Mouse (Mus musculus): ENCODE results near the gene Bicdl1. TPM values are rescaled to one million over a fixed set of nuclear protein-coding genes. Genes with fewer than 3 reads are reported as not detected.

Bicdl1 gene
- polyA plus RNA-seq, 2 experiments = 0.98 to 2.1 TPM

DNA sequence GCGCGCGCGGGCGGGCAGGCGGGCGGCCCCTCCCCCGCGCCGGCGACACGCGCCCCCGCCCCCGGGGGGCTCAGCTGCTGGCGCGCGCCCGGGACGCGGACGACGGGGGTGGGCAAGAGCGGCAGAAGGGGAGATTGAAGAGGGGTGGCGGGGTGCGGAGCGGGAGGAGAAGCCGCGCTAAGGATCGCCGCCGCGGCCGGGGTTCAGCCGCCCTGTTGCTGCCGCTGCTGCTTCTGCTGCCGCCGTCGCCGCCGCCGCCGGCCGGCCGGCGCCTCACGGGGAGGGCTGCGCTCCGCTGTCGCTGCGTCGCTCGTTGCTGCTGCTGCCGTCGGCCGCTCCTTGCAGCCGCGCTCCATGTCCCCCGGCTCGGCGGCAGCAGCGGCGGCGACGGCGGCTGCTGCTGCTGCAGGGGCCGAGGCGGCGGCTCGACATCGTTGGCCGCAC lies 333 bp upstream of the Bicdl1 start:
- H3K9ac ChIP-seq (replicated peaks) = no peak overlapping the region
- ATAC-seq (ENCODE audit: insufficient read depth) (peak; percentile 22; the same call in 1 of the 2 replicates), DNase-seq (ENCODE audit: low read depth in 3 of 3, low spot score in 3 of 3) (peak in 1 of 3 experiments; percentile 7)
- WGBS (ENCODE audit: insufficient replicate concordance) = 0% methylated on average over 41 of the region's 72 CpGs
- peaks cover 0 to 5% of the 10 kb centered on the region in 2 experiments; a peak in 2 of 4 replicates for H3K4me1 ChIP-seq (replicated peaks; ENCODE audit: control insufficient read depth in 2 of 2, insufficient read depth in 2 of 2, low read length in 1 of 2)
- no peaks in the 10 kb centered on the region for H3K9me3 ChIP-seq (ENCODE audit: control insufficient read depth, low read length)
- H3K27me3 ChIP-seq (ENCODE audit: control insufficient read depth, insufficient read depth, low read length) = peaks cover 44% of the 10 kb centered on the region
- no peaks in the 10 kb centered on the region for H3K36me3 ChIP-seq (replicated peaks; ENCODE audit: control insufficient read depth, insufficient read depth, low read depth)
- TF ChIP-seq EP300 (IDR thresholded peaks at IDR 0.05; ENCODE audit: low read depth) (no peak), CTCF (IDR thresholded peaks at IDR 0.05; ENCODE audit: low read depth) (no peak)
- peak overlapping the region; percentile 76 for H3K4me2 ChIP-seq (ENCODE audit: low read depth)
- H3K4me3 ChIP-seq (ENCODE audit: insufficient read depth in 1 of 2, low read depth in 2 of 2, low read length in 2 of 2) = peak overlapping the region; percentile 30 to 55
- H3K27ac ChIP-seq = no peak overlapping the region

DNA sequence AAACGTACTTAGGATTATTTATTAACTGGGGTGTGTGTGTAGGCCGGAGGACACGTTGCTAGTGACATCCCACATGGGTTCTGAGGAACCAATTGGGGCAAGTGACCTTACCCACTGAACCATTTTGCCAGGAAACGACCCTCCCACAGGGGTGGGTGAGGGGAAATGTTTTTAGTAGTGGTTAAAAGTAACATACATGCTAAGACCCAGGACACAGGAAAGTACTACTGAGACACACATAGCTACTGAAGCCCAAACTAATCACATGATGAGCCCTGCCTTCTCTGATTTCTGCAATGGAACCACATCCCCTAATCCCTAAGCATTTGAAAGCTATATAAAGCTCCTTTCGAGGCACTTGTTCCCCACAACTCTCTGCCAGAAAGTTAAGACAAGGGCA lies 1.1 kb downstream of the Bicdl1 start:
- Histone ChIP-seq H3K27ac (no peak overlapping the region), H3K4me1 (replicated peaks; ENCODE audit: control insufficient read depth in 2 of 2, insufficient read depth in 2 of 2, low read length in 1 of 2) (peaks cover 0 to 5% of the 10 kb centered on the region in 2 experiments; a peak in 2 of 4 replicates), H3K4me3 (ENCODE audit: insufficient read depth in 1 of 2, low read depth in 2 of 2, low read length in 2 of 2) (no peak overlapping the region), H3K9me3 (ENCODE audit: control insufficient read depth, low read length) (no peaks in the 10 kb centered on the region), H3K4me2 (ENCODE audit: low read depth) (no peak overlapping the region; the same call in 1 of the 2 replicates), H3K36me3 (replicated peaks; ENCODE audit: control insufficient read depth, insufficient read depth, low read depth) (no peaks in the 10 kb centered on the region), H3K9ac (replicated peaks) (no peak overlapping the region), H3K27me3 (ENCODE audit: control insufficient read depth, insufficient read depth, low read length) (peaks cover 44% of the 10 kb centered on the region)
- ATAC-seq (ENCODE audit: insufficient read depth) (no peak), DNase-seq (ENCODE audit: low read depth in 3 of 3, low spot score in 3 of 3) (no peak)
- TF ChIP-seq CTCF (IDR thresholded peaks at IDR 0.05; ENCODE audit: low read depth) = no peak
- TF ChIP-seq EP300 (IDR thresholded peaks at IDR 0.05; ENCODE audit: low read depth) = no peak
- WGBS (ENCODE audit: insufficient replicate concordance) = 45% methylated on average over 5 of the region's 5 CpGs

DNA sequence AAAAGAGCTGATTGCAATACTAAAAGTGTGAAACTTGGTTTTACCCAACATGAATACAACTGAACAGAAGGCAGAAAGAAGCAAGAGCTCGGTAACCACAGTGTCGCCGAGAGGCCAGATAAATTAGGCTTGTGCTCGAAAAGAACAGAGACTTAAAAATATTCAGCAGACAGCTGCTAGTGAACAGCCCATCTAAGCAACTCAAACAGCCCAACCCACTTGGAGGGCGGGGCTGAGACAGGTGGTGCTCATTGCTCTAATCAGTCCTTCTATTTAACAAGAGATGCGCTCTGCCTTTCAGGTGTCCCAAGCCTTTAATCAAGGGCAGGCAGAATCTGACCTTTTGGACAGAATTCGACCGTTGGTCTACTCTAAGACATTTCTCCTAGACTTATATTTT lies 4.8 kb downstream of the Bicdl1 start:
- no peaks in the 10 kb centered on the region for H3K4me1 ChIP-seq (replicated peaks; ENCODE audit: control insufficient read depth in 2 of 2, insufficient read depth in 2 of 2, low read length in 1 of 2)
- ATAC-seq (ENCODE audit: insufficient read depth) = no peak
- no peak for DNase-seq (ENCODE audit: low read depth in 3 of 3, low spot score in 3 of 3)
- no peak for TF ChIP-seq EP300 (IDR thresholded peaks at IDR 0.05; ENCODE audit: low read depth)
- TF ChIP-seq CTCF (IDR thresholded peaks at IDR 0.05; ENCODE audit: low read depth) = no peak
- H3K9ac ChIP-seq (replicated peaks) = no peak overlapping the region
- no peak overlapping the region for H3K4me2 ChIP-seq (ENCODE audit: low read depth)
- H3K27me3 ChIP-seq (ENCODE audit: control insufficient read depth, insufficient read depth, low read length) = peaks cover 21% of the 10 kb centered on the region
- H3K9me3 ChIP-seq (ENCODE audit: control insufficient read depth, low read length) = no peaks in the 10 kb centered on the region
- no peaks in the 10 kb centered on the region for H3K36me3 ChIP-seq (replicated peaks; ENCODE audit: control insufficient read depth, insufficient read depth, low read depth)
- WGBS (ENCODE audit: insufficient replicate concordance) = 60% methylated on average over 8 of the region's 8 CpGs
- no peak overlapping the region for H3K4me3 ChIP-seq (ENCODE audit: insufficient read depth in 1 of 2, low read depth in 2 of 2, low read length in 2 of 2)
- H3K27ac ChIP-seq = no peak overlapping the region

DNA sequence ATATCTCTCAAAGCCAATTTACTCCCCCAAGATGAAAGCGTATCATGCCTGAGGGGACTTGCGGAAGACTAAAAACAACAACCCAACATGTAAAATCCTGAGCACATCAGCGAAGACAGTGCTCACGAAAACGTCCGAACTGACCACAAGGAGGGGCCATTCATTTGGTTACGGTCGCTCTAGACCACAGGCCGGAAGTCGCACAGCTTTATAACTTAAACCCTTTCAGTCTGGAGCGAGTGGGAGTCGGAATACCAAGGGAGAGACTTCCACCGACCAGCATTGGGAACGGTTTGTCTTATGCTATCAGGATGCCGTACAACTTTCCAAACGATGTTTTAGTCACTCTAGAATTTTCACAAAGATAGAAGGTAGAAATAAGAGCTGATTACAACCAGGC lies 5.4 kb downstream of the Bicdl1 start:
- Histone ChIP-seq H3K4me1 (replicated peaks; ENCODE audit: control insufficient read depth in 2 of 2, insufficient read depth in 2 of 2, low read length in 1 of 2) (no peaks in the 10 kb centered on the region), H3K9ac (replicated peaks) (no peak overlapping the region), H3K36me3 (replicated peaks; ENCODE audit: control insufficient read depth, insufficient read depth, low read depth) (no peaks in the 10 kb centered on the region), H3K4me3 (ENCODE audit: insufficient read depth in 1 of 2, low read depth in 2 of 2, low read length in 2 of 2) (no peak overlapping the region), H3K4me2 (ENCODE audit: low read depth) (no peak overlapping the region), H3K27ac (no peak overlapping the region), H3K27me3 (ENCODE audit: control insufficient read depth, insufficient read depth, low read length) (peaks cover 16% of the 10 kb centered on the region), H3K9me3 (ENCODE audit: control insufficient read depth, low read length) (no peaks in the 10 kb centered on the region)
- DNase-seq (ENCODE audit: low read depth in 3 of 3, low spot score in 3 of 3) (no peak), ATAC-seq (ENCODE audit: insufficient read depth) (no peak)
- TF ChIP-seq EP300 (IDR thresholded peaks at IDR 0.05; ENCODE audit: low read depth) (no peak), CTCF (IDR thresholded peaks at IDR 0.05; ENCODE audit: low read depth) (no peak)
- 54% methylated on average over 16 of the region's 16 CpGs for WGBS (ENCODE audit: insufficient replicate concordance)

DNA sequence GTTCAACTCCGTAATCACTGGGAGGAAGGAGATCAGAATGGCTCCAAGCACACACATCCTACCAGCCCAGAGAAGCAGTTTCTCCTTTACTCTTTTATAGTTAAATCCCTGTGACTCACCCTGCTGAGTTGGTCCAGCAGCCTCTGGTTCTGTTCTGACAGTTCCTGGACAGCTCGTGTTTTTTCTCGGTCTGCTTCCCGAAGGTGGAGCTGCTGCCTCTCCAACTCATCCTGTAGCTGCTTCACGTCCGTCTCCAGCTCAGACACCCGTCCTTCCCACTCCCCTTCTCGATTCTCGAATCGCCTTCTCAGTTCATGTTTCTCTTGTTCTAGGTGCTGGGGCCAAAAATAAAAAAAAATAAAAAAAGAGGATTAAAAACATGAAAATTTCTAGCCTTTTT lies 7.0 kb downstream of the Bicdl1 start:
- Histone ChIP-seq H3K4me3 (ENCODE audit: insufficient read depth in 1 of 2, low read depth in 2 of 2, low read length in 2 of 2) (no peak overlapping the region), H3K4me2 (ENCODE audit: low read depth) (no peak overlapping the region), H3K4me1 (replicated peaks; ENCODE audit: control insufficient read depth in 2 of 2, insufficient read depth in 2 of 2, low read length in 1 of 2) (no peaks in the 10 kb centered on the region), H3K9me3 (ENCODE audit: control insufficient read depth, low read length) (no peaks in the 10 kb centered on the region), H3K27me3 (ENCODE audit: control insufficient read depth, insufficient read depth, low read length) (no peaks in the 10 kb centered on the region; the same call in 1 of the 2 replicates), H3K36me3 (replicated peaks; ENCODE audit: control insufficient read depth, insufficient read depth, low read depth) (no peaks in the 10 kb centered on the region), H3K9ac (replicated peaks) (no peak overlapping the region), H3K27ac (no peak overlapping the region)
- no peak for ATAC-seq (ENCODE audit: insufficient read depth)
- DNase-seq (ENCODE audit: low read depth in 3 of 3, low spot score in 3 of 3) = no peak
- WGBS (ENCODE audit: insufficient replicate concordance) = 71% methylated on average over 10 of the region's 10 CpGs
- no peak for TF ChIP-seq CTCF (IDR thresholded peaks at IDR 0.05; ENCODE audit: low read depth)
- no peak for TF ChIP-seq EP300 (IDR thresholded peaks at IDR 0.05; ENCODE audit: low read depth)

Measured in liver, embryonic 14.5 days (tissue).